Mouse (Mus musculus) thymus, postnatal 0 days (tissue): Measurements from ENCODE around the gene Vwa8. TPM values are rescaled to one million over a fixed set of nuclear protein-coding genes. Genes with fewer than 3 reads are reported as not detected.

ENCODE experiments used
- DNase-seq: peaks from one replicate; pipeline ENCODE4 v3.0.0-alpha.2; 2015; ENCODE audit warnings: low spot score
- polyA plus RNA-seq: library from polyadenylated mRNA; unstranded; fragments of >200 nt; fragmentation: Nextera tagmentation; extraction: Ambion mirVana; gene quantifications from 2 replicates; pipeline ENCODE4 v1.2.1, GENCODE M21; 2015

Vwa8 gene
- polyA plus RNA-seq, 1 experiment from 2014 or later, result 8.3 TPM

- DNase-seq, result no peak
These were observed 328.9 kb downstream of the Vwa8 start for GRCm38 (mm10) chr14:79177754-79178153.

DNA sequence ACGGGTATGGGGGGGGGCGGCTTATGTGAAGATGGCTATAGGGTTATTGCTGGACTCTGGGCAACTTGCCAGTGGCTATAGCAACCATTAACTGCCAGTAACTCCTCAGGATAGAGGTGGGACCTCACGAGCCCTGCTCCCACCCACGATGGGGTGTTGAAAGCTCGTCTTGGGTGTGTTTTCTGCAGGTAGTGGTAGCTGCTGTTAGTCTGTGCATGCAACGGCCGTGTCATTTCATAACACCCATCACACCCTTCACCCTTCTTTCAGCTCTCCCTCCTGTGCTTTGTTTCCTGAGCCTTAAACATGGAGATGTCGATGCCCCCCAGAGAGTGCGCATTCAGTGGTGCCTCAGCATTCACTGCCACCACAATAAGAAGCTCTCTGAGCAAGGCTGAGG, 329.4 kb downstream of the Vwa8 start:
- no peak for DNase-seq

DNA sequence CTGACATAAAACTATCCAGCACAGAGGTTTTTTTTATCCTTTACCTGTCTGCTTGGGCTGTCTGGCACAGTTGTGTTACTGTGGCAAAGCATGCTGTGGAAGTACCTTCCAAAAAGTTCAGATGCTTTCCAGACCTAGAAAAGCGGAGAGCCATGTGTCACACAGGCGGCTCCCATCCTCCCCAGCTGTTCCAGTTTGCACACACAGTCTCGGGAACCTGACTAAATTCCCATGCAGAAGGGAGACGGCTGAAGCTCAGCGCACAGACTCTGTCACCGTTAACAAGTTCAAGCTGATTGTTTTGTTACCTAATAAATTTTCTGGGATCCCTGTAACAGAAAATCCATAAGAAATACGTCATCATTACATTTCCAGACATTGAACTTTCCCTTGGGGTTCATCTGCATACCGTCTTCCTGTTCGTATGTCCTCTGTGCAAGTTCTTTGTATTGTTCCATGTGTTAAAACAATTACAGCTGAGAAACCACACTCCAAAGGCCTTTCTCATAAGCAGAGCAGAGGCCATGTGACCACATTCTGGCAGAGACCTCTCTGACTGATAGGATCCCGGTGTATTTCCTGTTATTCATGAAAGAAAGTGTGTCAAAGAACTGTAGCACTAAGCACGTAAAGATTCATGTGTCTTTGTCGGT, 331.4 kb downstream of the Vwa8 start:
- DNase-seq, result peak; percentile 89

DNA sequence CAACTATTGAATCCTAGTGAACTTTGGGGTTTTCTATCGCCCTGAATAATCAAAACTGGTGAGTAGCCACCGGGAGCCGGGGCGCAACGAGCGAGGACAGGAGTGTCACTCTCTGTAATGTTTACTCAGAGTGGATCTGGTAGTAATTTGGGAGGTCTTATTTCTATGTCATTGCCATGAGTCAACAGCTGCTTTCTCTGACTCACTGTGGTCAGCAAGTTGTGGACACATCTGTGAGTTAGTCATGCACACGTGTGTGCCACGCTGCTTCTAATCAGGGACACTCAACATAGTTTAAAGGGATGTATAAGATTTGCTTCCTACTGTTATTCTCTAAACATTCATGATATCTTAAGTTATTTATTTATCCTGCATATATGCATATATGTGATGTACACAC, 332.9 kb downstream of the Vwa8 start:
- DNase-seq, result no peak

DNA sequence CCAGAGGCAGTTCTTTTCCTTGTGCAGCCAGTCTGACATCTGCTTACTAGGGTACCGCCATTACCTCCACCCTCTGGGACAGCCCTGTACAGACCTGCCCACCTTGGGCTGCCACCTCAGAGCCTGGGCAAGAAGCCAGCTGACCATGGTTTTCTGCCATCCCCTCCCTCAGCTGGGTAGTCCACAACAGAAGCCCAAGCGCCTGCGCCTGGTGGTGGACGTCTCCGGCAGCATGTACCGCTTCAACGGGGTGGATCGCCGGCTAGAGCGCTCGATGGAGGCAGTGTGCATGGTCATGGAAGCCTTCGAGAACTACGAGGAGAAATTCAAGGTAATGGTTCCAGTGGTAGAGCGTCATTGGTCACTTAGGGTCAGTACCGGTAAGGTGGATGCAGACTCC, 333.9 kb downstream of the Vwa8 start:
- DNase-seq, result no peak

GRCm38 (mm10) chr14:79183261-79183660, 334.4 kb downstream of the Vwa8 start:
- DNase-seq, result no peak

- no peak for DNase-seq
These were observed 335.2 kb downstream of the Vwa8 start for GRCm38 (mm10) chr14:79184071-79184470.

DNA sequence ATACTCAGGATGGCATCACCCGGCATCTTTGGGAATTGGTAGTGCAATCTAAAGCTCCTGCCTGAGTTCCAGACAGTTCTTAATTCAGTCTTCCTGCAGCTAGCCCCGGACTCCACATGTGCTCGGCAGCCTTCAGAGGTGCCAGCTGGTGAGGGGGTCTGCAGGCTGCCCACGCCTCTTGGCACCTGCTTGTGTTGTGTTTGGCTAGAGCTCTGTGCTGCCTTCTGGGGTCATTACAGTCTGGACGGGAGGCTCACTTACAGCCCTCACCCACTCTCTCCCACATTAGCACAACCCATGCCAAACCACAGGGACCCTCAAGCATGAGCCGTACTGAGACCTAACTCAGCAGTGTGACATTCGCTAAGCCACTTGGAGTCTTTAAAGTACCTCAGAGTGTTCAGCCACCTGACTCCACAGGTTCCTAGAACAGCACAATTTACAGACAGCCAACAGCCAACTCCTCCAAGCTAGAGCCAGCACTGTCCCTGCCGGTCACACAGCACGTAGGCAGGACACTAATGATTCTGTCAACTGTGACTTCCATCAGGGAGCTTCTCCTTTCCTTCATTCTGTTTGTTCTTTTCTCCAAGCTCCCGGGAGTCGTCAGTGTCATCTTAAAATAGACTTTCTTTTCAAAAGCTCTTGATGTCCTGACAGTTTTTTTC, 336.3 kb downstream of the Vwa8 start:
- no peak for DNase-seq

- DNase-seq, result no peak
These were observed 338.1 kb downstream of the Vwa8 start for GRCm38 (mm10) chr14:79186976-79187375.

GRCm38 (mm10) chr14:79196711-79197110, 347.9 kb downstream of the Vwa8 start:
- DNase-seq, result no peak

GRCm38 (mm10) chr14:79198066-79198465, 349.2 kb downstream of the Vwa8 start:
- DNase-seq, result no peak

DNA sequence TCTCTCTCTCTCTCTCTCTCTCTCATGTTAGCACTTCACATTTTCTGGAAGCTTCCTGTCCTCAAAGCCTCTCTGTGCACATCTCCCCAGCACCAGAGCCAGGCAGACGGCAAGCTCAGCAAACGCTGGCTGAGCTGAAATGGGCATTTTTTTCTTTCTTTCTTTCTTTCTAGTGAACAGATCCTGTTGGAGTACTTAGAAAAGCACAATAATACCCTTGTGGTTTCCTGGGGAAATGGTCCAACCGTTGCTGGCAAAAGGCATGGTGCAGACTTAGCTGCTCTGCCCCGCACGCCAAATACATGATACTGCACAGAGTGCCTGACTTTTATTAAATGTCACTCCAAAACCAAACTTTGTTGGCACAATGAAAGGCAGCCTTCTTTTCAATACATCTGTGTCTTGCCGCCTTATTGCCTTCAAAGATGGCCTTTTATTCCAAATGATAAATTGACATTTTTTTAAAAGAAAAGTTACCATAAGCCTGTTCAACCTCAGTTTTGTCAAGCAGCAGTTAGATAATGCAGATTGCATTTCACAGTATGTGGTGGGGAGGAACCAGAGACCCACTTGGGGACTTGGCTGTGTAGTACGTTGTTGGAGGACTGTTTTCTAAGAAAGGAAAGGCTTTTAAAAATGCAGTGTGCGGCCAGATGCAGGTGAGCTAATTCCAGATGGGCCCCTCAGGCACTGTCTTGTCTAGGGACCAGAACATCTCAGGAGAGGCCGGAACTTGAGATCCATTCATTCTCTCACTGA, 351.5 kb downstream of the Vwa8 start:
- DNase-seq, result peak; percentile 48

- DNase-seq, result no peak
These were observed 352.0 kb downstream of the Vwa8 start for GRCm38 (mm10) chr14:79200892-79201285.

DNA sequence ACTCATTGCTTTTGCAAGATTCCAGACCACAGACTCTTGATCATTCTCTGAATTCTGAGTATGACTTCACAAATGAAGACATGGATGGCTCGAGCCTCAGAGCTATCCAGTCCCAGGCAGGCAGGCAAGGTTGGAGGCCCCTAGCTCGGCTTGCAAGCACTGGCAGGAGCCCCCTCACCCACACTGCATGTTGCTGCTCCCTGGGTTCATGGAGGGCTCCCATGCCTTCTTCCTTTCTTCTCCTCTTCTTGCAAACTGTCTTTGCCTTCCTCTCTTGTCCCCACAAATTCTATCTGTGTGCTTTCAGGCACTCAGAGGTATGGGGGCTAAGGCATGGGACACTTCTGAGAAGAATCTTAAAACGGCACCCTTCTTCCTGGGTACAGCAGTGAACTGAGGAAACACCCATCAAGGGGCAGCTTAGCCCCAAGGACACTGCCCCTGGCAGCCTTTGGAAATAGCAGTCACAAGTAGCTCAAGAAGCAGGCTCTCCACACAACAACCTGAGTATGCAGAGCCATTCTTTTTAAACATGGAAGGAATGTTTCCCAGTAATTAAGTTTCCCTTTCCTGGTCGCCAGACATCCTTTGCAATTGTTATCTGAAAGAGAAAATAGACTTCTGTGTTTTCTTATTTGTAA, 354.0 kb downstream of the Vwa8 start:
- DNase-seq, result no peak

- no peak for DNase-seq
These were observed 354.8 kb downstream of the Vwa8 start for GRCm38 (mm10) chr14:79203496-79204158.

DNA sequence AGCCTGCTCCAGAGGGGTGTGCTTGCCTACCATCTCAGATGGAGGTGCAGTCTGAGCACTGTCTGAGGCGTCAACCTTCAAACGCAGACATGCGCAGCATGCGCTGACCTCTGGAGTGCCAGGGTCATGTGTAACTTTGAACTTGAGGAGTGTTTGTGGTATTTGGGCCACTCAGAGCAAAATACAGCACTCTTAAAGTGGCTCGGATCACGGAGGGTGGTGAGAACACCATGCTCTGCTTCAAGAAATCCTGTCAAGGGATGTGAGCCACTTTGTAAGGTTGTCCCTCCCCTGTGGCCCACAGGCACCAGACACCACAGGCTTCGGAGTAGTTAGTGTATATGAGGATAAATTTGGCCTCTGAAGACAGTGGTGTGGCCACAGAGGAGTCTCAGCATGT, 356.0 kb downstream of the Vwa8 start:
- no peak for DNase-seq

GRCm38 (mm10) chr14:79206210-79206609, 357.4 kb downstream of the Vwa8 start:
- no peak for DNase-seq

- no peak for DNase-seq
These were observed 359.6 kb downstream of the Vwa8 start for GRCm38 (mm10) chr14:79208468-79208867.

- DNase-seq, result no peak
These were observed 361.0 kb downstream of the Vwa8 start for GRCm38 (mm10) chr14:79209813-79210212.

DNA sequence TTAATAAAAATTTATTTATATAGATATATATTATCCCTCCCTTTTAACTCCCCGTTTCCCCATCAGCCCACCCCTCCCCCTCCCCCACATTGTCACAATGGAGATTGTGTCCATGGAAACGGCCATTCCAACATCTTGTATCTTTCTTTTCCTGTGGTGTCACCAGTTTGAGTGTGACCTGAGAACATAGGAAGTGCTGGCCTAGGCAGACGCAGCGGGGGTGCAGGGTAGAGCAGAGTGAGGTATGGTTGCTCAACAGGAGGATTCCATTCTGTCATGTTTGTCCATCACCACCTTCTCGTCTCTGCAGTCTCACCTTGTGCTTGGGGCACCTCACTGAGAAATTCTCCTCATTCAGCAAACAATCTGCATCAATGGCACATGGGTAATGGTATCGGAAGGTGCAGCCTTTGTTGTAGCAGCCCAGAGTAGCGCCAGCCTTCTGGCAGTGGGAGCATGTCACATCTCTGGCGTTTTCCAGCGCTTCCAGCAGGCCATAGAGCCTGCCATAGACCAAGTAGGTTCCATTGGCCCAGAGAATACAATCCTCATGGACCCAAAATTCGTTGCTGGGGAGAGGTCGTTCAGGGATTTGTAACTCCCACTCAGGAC, 363.6 kb downstream of the Vwa8 start:
- no peak for DNase-seq

GRCm38 (mm10) chr14:79214129-79214528, 365.3 kb downstream of the Vwa8 start:
- DNase-seq, result no peak
